Mouse (Mus musculus) lung, adult 2 months (tissue): Measurements from ENCODE around the gene Dppa1. TPM values are rescaled to one million over a fixed set of nuclear protein-coding genes. Genes with fewer than 3 reads are reported as not detected.
A peak's percentile ranks its signal among the peaks of the same experiment; 100 is the strongest.
"Not testable (repeated sequence)": the region's sequence is repeated elsewhere in the genome, so short reads cannot be mapped to it uniquely, and the experiment has no call there.

Experiments used
- DNase-seq: peaks from one replicate; pipeline ENCODE4 v3.0.0; 2022
- H3K4me1 ChIP-seq: fragments of 200-500 bp; 2 replicates; pipeline ENCODE4 v1.6.1; 2011; ENCODE audit warnings: low read length; ENCODE audit not compliant: control insufficient read depth, insufficient read depth
- H3K4me3 ChIP-seq: fragments of 200-500 bp; replicated peaks from 2 replicates; pipeline ENCODE3; 2011; ENCODE audit warnings: low read depth, mild to moderate bottlenecking, control low read depth, low read length; ENCODE audit errors: extremely low read depth
- CTCF ChIP-seq: fragments of 200-500 bp; IDR thresholded peaks from 2 replicates; pipeline ENCODE4 v1.5.1; 2011; ENCODE audit warnings: mild to moderate bottlenecking, low read length, control low read depth; ENCODE audit not compliant: insufficient read depth
- POLR2A ChIP-seq: fragments of 200-500 bp; IDR thresholded peaks from 2 replicates; pipeline ENCODE4 v1.6.1; 2011; ENCODE audit warnings: low read depth, mild to moderate bottlenecking, control low read depth, low read length, borderline replicate concordance; ENCODE audit errors: extremely low read depth
- WGBS: fragments of 180-500 bp; shearing (Covaris S2); methylation state at CpG from one replicate; pipeline ENCODE4 v1.1.7; 2018; 5-methylcytosine and 5-hydroxymethylcytosine counted together
- polyA plus RNA-seq: library from polyadenylated mRNA; depleted of rRNA; stranded (reverse); fragments of >200 nt; gene quantifications from 2 replicates; pipeline ENCODE4 v1.2.3, GENCODE M21; 2012; rRNA removed

The Dppa1 gene
- not detected in 2 replicates for polyA plus RNA-seq

DNA sequence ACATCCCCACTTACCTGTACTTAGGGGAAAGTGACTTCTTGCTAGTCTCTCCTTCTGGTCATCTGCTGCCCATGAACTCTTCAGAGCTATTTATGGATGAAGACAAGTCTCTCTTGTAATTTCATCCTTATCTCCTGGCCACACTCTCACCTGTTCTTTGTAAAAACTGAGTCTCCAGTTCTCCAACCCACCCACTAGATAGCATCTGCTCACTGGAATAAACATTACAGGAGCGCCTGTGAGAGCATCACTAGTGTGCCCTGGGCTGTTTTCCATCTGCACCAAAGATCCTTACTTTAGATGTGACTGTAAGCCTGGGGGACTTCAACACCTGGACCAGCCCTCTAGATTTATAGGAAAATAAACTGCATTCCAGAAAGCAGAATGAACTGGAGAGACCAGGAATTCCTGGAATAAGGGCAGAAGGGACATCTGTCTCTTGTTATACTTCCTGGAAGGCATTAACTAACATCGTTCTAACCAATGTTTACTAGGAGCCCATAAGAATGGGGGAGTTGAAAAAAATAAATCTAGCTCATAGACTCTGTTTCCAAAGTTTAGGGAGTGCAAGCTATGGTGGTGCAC is at the start of gene Dppa1:
Gene Dppa1 (minus strand): TSS at position 51 of the 585 bp plus-strand sequence.
- DNase-seq = no peak
- no peaks in the 10 kb centered on the region for H3K4me1 ChIP-seq
- 61% methylated on average over 2 of the region's 2 CpGs for WGBS
- H3K4me3 ChIP-seq = no peak within 1 kb of the TSS
- no peak for TF ChIP-seq POLR2A
- TF ChIP-seq CTCF = no peak

DNA sequence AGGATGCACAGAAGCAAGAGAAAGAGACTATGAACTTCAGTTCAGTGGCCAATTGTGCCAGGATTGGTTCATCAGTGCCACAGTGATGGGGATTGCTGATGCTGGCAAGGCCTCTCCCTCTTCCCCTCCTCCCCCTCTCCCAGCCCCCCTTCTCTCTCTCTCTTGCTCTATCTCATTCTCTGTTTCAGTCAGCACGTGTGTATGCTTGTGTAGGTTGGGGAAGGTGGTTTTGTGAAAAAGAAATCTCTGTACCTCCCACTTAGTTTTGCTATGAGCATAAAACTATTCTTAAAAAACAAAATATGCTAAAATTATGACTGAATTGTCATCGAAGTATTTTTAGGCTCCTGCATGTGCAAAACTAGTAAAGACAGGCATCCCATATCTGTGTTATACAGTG is 38.9 kb upstream of the Dppa1 start:
- WGBS = 63% methylated on average over 2 of the region's 2 CpGs
- Histone ChIP-seq H3K4me1 (no peaks in the 10 kb centered on the region), H3K4me3 (no peak overlapping the region)
- no peak for DNase-seq
- TF ChIP-seq CTCF (no peak), POLR2A (no peak)

DNA sequence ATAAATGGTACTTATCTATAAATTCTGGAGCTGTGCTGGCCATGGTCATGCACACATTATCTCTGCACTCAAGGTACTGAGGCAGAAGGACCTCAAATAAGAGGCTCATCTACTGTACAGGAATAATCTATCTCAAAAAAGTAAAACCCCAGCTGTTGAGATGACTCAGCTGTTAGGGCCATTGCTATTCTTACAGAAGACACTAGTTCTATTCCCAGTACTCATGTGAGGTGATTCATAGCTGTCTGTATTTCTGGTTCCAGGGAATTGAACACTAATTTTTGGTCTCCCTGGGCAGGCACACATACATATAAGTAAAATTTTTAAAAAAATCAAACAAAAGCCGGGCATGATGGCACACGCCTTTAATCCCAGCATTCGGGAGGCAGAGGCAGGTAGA is 38.0 kb upstream of the Dppa1 start:
- TF ChIP-seq POLR2A (no peak), CTCF (no peak)
- Histone ChIP-seq H3K4me3 (no peak overlapping the region), H3K4me1 (no peaks in the 10 kb centered on the region)
- WGBS = 92% methylated on average over 3 of the region's 3 CpGs
- DNase-seq = no peak

DNA sequence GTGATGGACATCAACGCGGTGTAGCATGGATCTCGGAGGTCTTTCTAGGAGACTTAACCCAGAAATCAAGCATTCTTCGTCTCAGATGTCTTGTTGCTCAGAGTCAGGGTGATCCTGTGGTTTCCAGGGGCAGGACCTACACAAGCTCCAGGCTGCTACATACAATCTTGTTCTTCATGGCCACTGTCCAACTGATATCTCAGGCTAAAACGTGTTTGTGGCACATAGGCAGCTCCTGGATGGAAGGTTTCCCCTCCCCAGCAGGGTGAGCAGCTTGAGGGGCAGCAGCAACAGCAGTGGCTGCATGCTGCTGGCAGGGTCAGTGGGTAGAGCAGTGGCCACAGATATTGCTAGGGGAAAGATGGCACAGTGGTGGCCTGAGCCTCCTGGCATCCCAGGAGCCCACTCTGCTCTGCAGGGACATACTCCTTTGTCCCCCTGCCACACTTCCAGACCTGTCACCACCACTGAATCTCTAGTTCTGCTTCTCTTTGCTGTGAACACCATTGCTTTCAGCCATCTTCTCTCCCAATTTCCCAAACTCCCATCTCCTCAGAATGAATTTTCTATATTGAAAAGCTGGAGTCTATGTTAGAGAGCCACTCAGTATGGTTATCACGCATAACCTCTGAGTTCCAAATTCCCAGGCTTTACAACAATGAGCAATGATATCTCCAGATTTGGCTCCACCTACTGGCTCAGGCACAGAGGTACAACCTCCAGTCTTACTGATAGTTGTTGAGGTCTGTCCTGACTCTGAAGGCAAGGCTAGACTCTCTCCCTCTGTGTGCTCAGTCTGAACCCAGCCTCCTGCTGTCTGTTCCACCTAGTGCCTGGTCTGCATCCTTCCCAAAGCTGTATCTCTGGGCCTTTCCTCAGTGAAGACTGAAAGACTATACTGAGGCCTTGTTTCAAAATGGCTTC is 36.8 kb upstream of the Dppa1 start:
- WGBS = 64% methylated on average over 6 of the region's 6 CpGs
- no peaks in the 10 kb centered on the region for H3K4me1 ChIP-seq
- DNase-seq = no peak

DNA sequence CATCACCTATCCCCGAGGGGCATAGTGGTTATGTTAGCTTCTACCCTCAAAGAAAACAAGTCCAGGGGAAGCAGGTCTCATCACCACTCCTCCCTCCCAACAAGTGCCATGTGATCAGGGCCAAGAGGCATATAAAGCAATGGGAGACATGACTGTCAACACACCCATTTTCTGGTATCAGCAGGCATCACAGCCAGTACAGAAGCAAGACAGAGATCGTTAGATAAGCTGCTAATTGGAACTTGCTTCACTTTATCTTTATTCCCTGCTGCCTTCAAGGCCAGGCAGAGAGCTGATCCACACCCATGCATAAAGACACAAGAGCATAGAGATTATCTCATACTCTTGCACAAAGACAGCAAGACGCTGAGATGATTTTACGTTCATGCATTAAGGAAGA is 34.2 kb upstream of the Dppa1 start:
- WGBS = 61% methylated on average over 4 of the region's 4 CpGs
- Histone ChIP-seq H3K4me3 (no peak overlapping the region), H3K4me1 (no peaks in the 10 kb centered on the region)
- no peak for TF ChIP-seq POLR2A
- DNase-seq = no peak

More for the DNA sequence above, 36.8 kb upstream of the Dppa1 start:
- TF ChIP-seq CTCF (0 out of 2 replicates have a peak, but pooled peaks have one; percentile 23), POLR2A (no peak)
- no peak overlapping the region for H3K4me3 ChIP-seq

DNA sequence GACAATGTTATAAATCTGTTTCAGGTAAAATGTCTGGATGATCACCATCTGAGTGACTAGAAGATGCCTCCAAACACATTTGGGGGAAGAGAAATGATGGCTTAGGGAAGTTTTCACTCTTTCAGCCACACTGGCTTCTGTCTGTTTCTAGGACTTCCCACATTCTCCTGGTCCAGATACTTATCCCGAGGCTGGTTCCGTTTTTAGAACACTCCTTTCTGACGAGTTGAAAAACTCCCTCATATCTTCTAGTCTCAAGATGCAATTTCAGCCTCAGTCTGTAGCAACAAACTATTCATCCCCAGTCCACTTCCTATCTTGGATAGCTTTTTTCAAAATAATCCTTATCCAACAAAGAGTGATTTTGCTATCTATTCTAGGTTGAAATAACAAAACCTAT is 23.4 kb upstream of the Dppa1 start:
- DNase-seq = no peak
- Histone ChIP-seq H3K4me1 (no peaks in the 10 kb centered on the region), H3K4me3 (no peak overlapping the region)
- WGBS = 77% methylated on average over 3 of the region's 3 CpGs
- no peak for TF ChIP-seq CTCF
- TF ChIP-seq POLR2A = no peak

DNA sequence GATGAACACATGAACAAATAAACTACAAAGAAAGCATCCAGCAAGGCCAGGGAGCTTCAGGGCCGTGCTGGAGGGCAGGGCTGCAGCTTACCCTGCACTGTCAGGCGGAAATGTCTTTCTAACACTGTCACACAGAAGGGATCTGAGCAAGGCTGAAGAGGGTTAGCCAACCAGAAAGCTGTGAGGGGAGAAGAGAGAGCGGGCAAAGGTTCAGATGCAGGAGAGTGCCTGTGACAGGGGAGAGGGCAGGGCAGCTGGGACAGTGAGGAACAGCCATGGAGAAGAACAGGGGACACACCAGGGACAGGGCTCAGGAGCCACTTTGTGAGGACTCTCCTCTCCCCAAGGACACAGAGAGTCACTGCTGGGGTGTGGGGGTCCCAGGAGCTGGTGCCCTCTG is 20.6 kb upstream of the Dppa1 start:
- WGBS = 52% methylated on average over 3 of the region's 3 CpGs
- H3K4me3 ChIP-seq, H3K4me1 ChIP-seq, DNase-seq: not testable (repeated sequence)

DNA sequence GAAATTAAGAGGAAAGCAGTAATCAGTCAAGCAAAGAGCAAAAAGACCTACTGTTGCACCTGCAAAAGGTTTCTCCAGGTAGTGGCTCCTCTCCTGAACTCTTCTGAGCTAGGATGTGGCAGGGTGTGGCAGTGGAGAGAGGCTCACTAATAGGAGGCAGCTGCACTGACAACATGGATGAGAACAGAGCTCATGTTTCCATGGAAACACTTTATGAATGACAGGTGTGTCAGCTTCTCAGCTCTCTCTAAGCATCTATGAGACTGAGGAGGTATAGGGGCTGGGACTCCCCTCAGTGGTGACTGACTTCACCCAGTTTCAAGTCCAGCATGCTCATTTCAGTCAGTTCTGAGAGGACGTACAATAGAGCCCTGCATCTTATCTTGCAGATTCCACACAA is 15.8 kb upstream of the Dppa1 start:
- no peak for DNase-seq
- no peak overlapping the region for H3K4me3 ChIP-seq
- WGBS = 76% methylated on average over 1 of the region's 1 CpGs

DNA sequence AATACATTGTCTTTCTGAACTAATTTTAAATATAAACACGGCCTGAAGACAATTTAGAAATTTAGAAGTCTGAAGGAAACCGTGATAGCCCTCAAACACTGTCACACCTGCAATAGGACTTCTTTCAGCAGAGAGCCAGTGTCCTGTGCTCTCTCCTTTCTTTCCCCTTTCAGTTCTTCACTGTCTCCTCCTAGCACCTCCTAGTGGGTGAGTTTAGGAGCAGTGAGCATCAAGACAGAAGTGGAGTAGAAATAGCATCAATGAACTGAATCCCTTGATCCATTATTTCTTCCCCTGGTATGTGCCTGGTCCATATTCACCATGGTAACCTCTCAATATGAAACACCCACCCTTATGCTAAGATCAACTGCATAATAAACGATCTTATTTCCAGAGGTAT is 7.5 kb upstream of the Dppa1 start:
- 69% methylated on average over 3 of the region's 3 CpGs for WGBS
- DNase-seq = no peak
- TF ChIP-seq CTCF = no peak
- TF ChIP-seq POLR2A = no peak
- Histone ChIP-seq H3K4me1 (no peaks in the 10 kb centered on the region), H3K4me3 (no peak overlapping the region)

More for the DNA sequence above, 15.8 kb upstream of the Dppa1 start:
- TF ChIP-seq CTCF (no peak), POLR2A (no peak)
- H3K4me1 ChIP-seq = no peaks in the 10 kb centered on the region

DNA sequence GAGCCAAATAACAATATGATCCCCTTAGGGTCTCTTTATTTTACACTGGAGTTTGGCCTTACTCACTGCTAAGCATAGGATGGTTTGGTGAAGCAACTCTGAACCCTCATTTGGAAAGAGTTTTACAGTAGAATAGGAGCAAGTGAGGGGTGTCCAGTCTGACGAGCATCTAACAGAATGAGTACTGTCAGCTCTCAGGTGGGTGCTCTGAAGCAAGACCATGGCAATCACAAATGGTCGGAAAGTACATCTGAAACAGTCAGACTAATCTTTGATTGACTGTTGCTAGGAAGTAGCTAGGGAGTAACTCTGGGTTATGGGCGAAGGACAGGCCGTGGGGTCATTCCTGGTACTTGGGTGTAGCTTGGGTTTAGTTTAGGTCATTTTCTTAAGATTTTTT is 6.5 kb upstream of the Dppa1 start:
- WGBS = 80% methylated on average over 4 of the region's 4 CpGs
- DNase-seq, H3K4me3 ChIP-seq, H3K4me1 ChIP-seq: not testable (repeated sequence)

DNA sequence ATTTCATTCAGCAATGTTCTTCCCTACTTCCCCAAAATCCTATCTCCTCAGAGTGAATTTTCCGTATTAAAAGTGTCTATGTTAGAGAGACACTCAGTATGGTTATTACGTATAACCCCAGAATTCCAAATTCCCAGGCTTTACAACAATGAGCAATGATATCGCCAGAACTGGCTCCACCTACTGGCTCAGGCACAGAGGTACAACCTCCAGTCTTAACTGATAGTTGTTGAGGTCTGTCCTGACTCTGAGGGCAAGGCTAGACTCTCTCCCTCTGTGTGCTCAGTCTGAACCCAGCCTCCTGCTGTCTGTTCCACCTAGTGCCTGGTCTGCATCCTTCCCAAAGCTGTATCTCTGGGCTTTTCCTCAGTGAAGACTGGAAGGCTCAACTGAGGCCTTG is 2.6 kb upstream of the Dppa1 start:
- peak; percentile 9 for DNase-seq
- 29% methylated on average over 3 of the region's 3 CpGs for WGBS
- no peak overlapping the region for H3K4me3 ChIP-seq
- TF ChIP-seq CTCF = peak; percentile 38
- no peak for TF ChIP-seq POLR2A
- H3K4me1 ChIP-seq = no peaks in the 10 kb centered on the region
